Mouse (Mus musculus) liver, embryonic 14.5 days (tissue): ENCODE measurements around the gene Serpinb6b.

Source experiments
- CTCF ChIP-seq: IDR thresholded peaks from 2 replicates; pipeline ENCODE4 v1.5.1; 2016; ENCODE audit warnings: antibody characterized with exemption, low read depth, control low read depth
- EP300 ChIP-seq: IDR thresholded peaks from 2 replicates; pipeline ENCODE4 v1.6.1; 2016; ENCODE audit warnings: antibody characterized with exemption, low read depth

DNA sequence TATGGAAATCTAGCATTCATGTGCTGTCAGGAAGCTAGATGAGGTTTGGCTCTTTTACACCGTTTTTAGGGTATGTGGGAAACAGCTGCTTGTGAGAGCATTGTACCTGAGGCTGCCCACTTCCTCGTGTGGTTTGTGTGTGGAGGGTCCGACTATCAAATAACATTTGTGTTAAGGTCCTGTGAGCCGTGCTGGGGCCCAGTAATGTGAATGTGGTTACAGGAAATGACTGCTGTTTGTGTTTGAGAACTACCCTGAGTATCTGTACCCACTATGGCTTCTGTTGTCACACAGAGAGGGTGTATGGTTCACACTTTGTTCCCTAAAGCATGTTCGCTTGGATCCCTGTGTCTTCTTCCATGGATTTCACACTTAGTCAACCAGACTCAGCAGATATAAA, 1.1 kb downstream of the Serpinb6b start:
- TF ChIP-seq CTCF (no peak), EP300 (no peak)
